In genomic region chr8:94976651-94977417, GRCm38 (mm10) we compare ENCODE assay signal across 8 mouse cellular contexts. TPM values are rescaled to one million over a fixed set of nuclear protein-coding genes. Genes with fewer than 3 reads are reported as not detected.
DNase-seq lines count a peak whose midpoint lies in the region; ATAC-seq and TF ChIP-seq lines count a peak whose summit lies in the region.

No protein-coding gene starts in this region.

- H3K27ac ChIP-seq in heart, embryonic 16.5 days (ENCODE audit: low read length): peak overlapping the region; percentile 59; the same call in 1 of the 2 replicates
- no peak overlapping the region for H3K27ac ChIP-seq in heart, adult 2 months
- no peak overlapping the region for H3K27ac ChIP-seq in forebrain, embryonic 16.5 days (ENCODE audit: low read length)
- H3K27ac ChIP-seq in limb, embryonic 10.5 days: peak overlapping the region; percentile 42
- H3K27ac ChIP-seq in midbrain, embryonic 12.5 days (replicated peaks): no peak overlapping the region

- no peaks in the 10 kb centered on the region for H3K79me2 ChIP-seq in heart, adult 2 months (replicated peaks; ENCODE audit: control insufficient read depth, insufficient read depth, low read length)

- no peak for DNase-seq in heart, adult 2 months
- no peak for DNase-seq in limb, embryonic 10.5 days (ENCODE audit: low spot score)
- no peak for DNase-seq in cerebellum, adult 18-20 months
- no peak for DNase-seq in spleen, postnatal 4 days (ENCODE audit: low spot score in 2 of 2)
- DNase-seq in left cerebral cortex, adult 9 months (ENCODE audit: low spot score in 2 of 2): no peak

- H3K36me3 ChIP-seq in heart, embryonic 16.5 days (ENCODE audit: control insufficient read depth, insufficient read depth): no peaks in the 10 kb centered on the region
- no peaks in the 10 kb centered on the region for H3K36me3 ChIP-seq in heart, adult 2 months (ENCODE audit: control insufficient read depth, insufficient read depth, low read length)
- H3K36me3 ChIP-seq in forebrain, embryonic 16.5 days (ENCODE audit: control insufficient read depth, insufficient read depth): no peaks in the 10 kb centered on the region
- H3K36me3 ChIP-seq in limb, embryonic 10.5 days: no peaks in the 10 kb centered on the region
- no peaks in the 10 kb centered on the region for H3K36me3 ChIP-seq in midbrain, embryonic 12.5 days

- H3K4me3 ChIP-seq in heart, embryonic 16.5 days (ENCODE audit: low read length): peak overlapping the region; percentile 43
- H3K4me3 ChIP-seq in heart, adult 2 months: no peak overlapping the region
- peak overlapping the region; percentile 13; the same call in 1 of the 2 replicates for H3K4me3 ChIP-seq in forebrain, embryonic 16.5 days (replicated peaks; ENCODE audit: low read length)
- H3K4me3 ChIP-seq in limb, embryonic 10.5 days: peak overlapping the region; percentile 42
- H3K4me3 ChIP-seq in midbrain, embryonic 12.5 days: no peak overlapping the region

- peak; percentile 28; the same call in 1 of the 2 replicates for ATAC-seq in heart, embryonic 16.5 days (replicated peaks; ENCODE audit: extremely low read depth, insufficient read depth, low FRiP score)
- no peak for ATAC-seq in forebrain, embryonic 16.5 days
- ATAC-seq in midbrain, embryonic 12.5 days (ENCODE audit: low FRiP score, low read depth): no peak

- intact Hi-C loops in heart, adult 2 months (cut with DNase I): no loop called here

- peaks cover 15% of the 10 kb centered on the region for H3K4me1 ChIP-seq in heart, embryonic 16.5 days (ENCODE audit: control insufficient read depth, insufficient read depth, low read length)
- peaks cover 2% of the 10 kb centered on the region; the same call in 1 of the 2 replicates for H3K4me1 ChIP-seq in heart, adult 2 months (ENCODE audit: control insufficient read depth, insufficient read depth, low read length)
- H3K4me1 ChIP-seq in forebrain, embryonic 16.5 days (replicated peaks; ENCODE audit: control insufficient read depth, insufficient read depth, low read length): peaks cover 32% of the 10 kb centered on the region
- peaks cover 22% of the 10 kb centered on the region for H3K4me1 ChIP-seq in limb, embryonic 10.5 days
- H3K4me1 ChIP-seq in midbrain, embryonic 12.5 days: peaks cover 31% of the 10 kb centered on the region

- no peak for TF ChIP-seq CTCF in heart, adult 2 months (IDR thresholded peaks at IDR 0.05)

- peak overlapping the region; percentile 63 for H3K9ac ChIP-seq in heart, embryonic 16.5 days (ENCODE audit: low read length)
- no peak overlapping the region for H3K9ac ChIP-seq in heart, adult 2 months (ENCODE audit: low read depth, low read length)
- no peak overlapping the region; the same call in 1 of the 2 replicates for H3K9ac ChIP-seq in forebrain, embryonic 16.5 days (replicated peaks; ENCODE audit: low read depth, low read length)
- no peak overlapping the region for H3K9ac ChIP-seq in midbrain, embryonic 12.5 days (replicated peaks)

- TF ChIP-seq POLR2A in heart, adult 2 months (IDR thresholded peaks at IDR 0.05; ENCODE audit: insufficient read depth, low read depth, low read length): no peak

- peak overlapping the region; percentile 58 for H3K4me2 ChIP-seq in heart, embryonic 16.5 days (ENCODE audit: low read depth, low read length)
- H3K4me2 ChIP-seq in forebrain, embryonic 16.5 days (ENCODE audit: low read length): no peak overlapping the region; the same call in none of the 2 replicates
- H3K4me2 ChIP-seq in midbrain, embryonic 12.5 days (replicated peaks): peak overlapping the region; percentile 24

- peaks cover 6% of the 10 kb centered on the region for H3K27me3 ChIP-seq in heart, embryonic 16.5 days (ENCODE audit: control insufficient read depth, insufficient read depth, low read length)
- no peaks in the 10 kb centered on the region for H3K27me3 ChIP-seq in heart, adult 2 months (ENCODE audit: control insufficient read depth, insufficient read depth, low read length)
- no peaks in the 10 kb centered on the region for H3K27me3 ChIP-seq in forebrain, embryonic 16.5 days (replicated peaks; ENCODE audit: control insufficient read depth, insufficient read depth, low read length)
- H3K27me3 ChIP-seq in limb, embryonic 10.5 days (ENCODE audit: low read depth, poor library complexity, severe bottlenecking): peaks cover 66% of the 10 kb centered on the region
- peaks cover 21% of the 10 kb centered on the region for H3K27me3 ChIP-seq in midbrain, embryonic 12.5 days

- 16% methylated on average over 17 of the region's 17 CpGs for WGBS in heart, embryonic 16.5 days
- WGBS in heart, adult 2 months: 36% methylated on average over 17 of the region's 17 CpGs
- 23% methylated on average over 17 of the region's 17 CpGs for WGBS in forebrain, embryonic 16.5 days
- WGBS in limb, embryonic 10.5 days: 12% methylated on average over 17 of the region's 17 CpGs
- WGBS in midbrain, embryonic 12.5 days: 25% methylated on average over 17 of the region's 17 CpGs

- no peaks in the 10 kb centered on the region for H3K9me3 ChIP-seq in heart, embryonic 16.5 days (replicated peaks; ENCODE audit: control insufficient read depth, low read length)
- H3K9me3 ChIP-seq in forebrain, embryonic 16.5 days (ENCODE audit: control insufficient read depth, low read length): no peaks in the 10 kb centered on the region
- no peaks in the 10 kb centered on the region for H3K9me3 ChIP-seq in limb, embryonic 10.5 days (replicated peaks)
- no peaks in the 10 kb centered on the region for H3K9me3 ChIP-seq in midbrain, embryonic 12.5 days

- no peak for TF ChIP-seq EP300 in heart, adult 2 months (IDR thresholded peaks at IDR 0.05; ENCODE audit: insufficient read depth, low read depth, low read length)

RNA-seq across cellular contexts. Expression of gene Adgrg1, which starts 2.3 kb away (rescaled TPM):
- 12.0 and 18.0 TPM in 2 replicates for polyA plus RNA-seq in heart, embryonic 16.5 days (2015; fragmentation: Nextera tagmentation; extraction: Ambion mirVana)
- total RNA-seq in heart, adult 2 months (2021): 10 to 100 TPM; 52.1 to 67.8 TPM
- polyA plus RNA-seq in heart, adult 2 months (2012; rRNA removed): 96.1 and 107 TPM in 2 replicates
- polyA plus RNA-seq in forebrain, embryonic 16.5 days (2015; fragmentation: Nextera tagmentation; extraction: Ambion mirVana): 132 and 152 TPM in 2 replicates
- polyA plus RNA-seq in limb, embryonic 10.5 days (2016; fragmentation: Nextera tagmentation; extraction: Ambion mirVana): 7.0 and 11.6 TPM in 2 replicates
- 193 and 210 TPM in 2 replicates for polyA plus RNA-seq in midbrain, embryonic 12.5 days (2016; fragmentation: Nextera tagmentation; extraction: Ambion mirVana)

RNA-seq across cellular contexts. Expression of gene Adgrg3, which starts 40.7 kb away (rescaled TPM):
- 4.9 and 5.2 TPM in 2 replicates for polyA plus RNA-seq in heart, embryonic 16.5 days (2015; fragmentation: Nextera tagmentation; extraction: Ambion mirVana)
- 1 to 10 TPM; 1.3 to 2.5 TPM for total RNA-seq in heart, adult 2 months (2021)
- polyA plus RNA-seq in heart, adult 2 months (2012; rRNA removed): 4.3 and 4.9 TPM in 2 replicates
- polyA plus RNA-seq in forebrain, embryonic 16.5 days (2015; fragmentation: Nextera tagmentation; extraction: Ambion mirVana): 0.93 and 1.1 TPM in 2 replicates
- 3.4 and 4.2 TPM in 2 replicates for polyA plus RNA-seq in limb, embryonic 10.5 days (2016; fragmentation: Nextera tagmentation; extraction: Ambion mirVana)
- 1.7 and 2.7 TPM in 2 replicates for polyA plus RNA-seq in midbrain, embryonic 12.5 days (2016; fragmentation: Nextera tagmentation; extraction: Ambion mirVana)

RNA-seq across cellular contexts. Expression of gene Adgrg5, which starts 53.3 kb away (rescaled TPM):
- polyA plus RNA-seq in heart, embryonic 16.5 days (2015; fragmentation: Nextera tagmentation; extraction: Ambion mirVana): 0.71 and 1.4 TPM in 2 replicates
- under 1 TPM; 0.08 to 0.27 TPM for total RNA-seq in heart, adult 2 months (2021)
- 0.62 and 0.97 TPM in 2 replicates for polyA plus RNA-seq in heart, adult 2 months (2012; rRNA removed)
- not detected in 2 replicates for polyA plus RNA-seq in forebrain, embryonic 16.5 days (2015; fragmentation: Nextera tagmentation; extraction: Ambion mirVana)
- 0.18 and 0.74 TPM in 2 replicates for polyA plus RNA-seq in limb, embryonic 10.5 days (2016; fragmentation: Nextera tagmentation; extraction: Ambion mirVana)
- polyA plus RNA-seq in midbrain, embryonic 12.5 days (2016; fragmentation: Nextera tagmentation; extraction: Ambion mirVana): 0.09 and 0.10 TPM in 2 replicates

RNA-seq across cellular contexts. Expression of gene Ccdc102a, which starts 58.9 kb away (rescaled TPM):
- polyA plus RNA-seq in heart, embryonic 16.5 days (2015; fragmentation: Nextera tagmentation; extraction: Ambion mirVana): 17.4 and 19.8 TPM in 2 replicates
- 1 to 10 TPM; 5.0 to 5.7 TPM for total RNA-seq in heart, adult 2 months (2021)
- 5.2 and 6.4 TPM in 2 replicates for polyA plus RNA-seq in heart, adult 2 months (2012; rRNA removed)
- 4.6 and 5.7 TPM in 2 replicates for polyA plus RNA-seq in forebrain, embryonic 16.5 days (2015; fragmentation: Nextera tagmentation; extraction: Ambion mirVana)
- 27.0 and 32.3 TPM in 2 replicates for polyA plus RNA-seq in limb, embryonic 10.5 days (2016; fragmentation: Nextera tagmentation; extraction: Ambion mirVana)
- polyA plus RNA-seq in midbrain, embryonic 12.5 days (2016; fragmentation: Nextera tagmentation; extraction: Ambion mirVana): 16.3 and 18.1 TPM in 2 replicates

Comparison
In these comparisons a context has a peak if more than half of its experiments do, and no peak if none do; other contexts are left out.
1. H3K27ac ChIP-seq: peak in heart, embryonic 16.5 days (single experiment) and limb, embryonic 10.5 days (single experiment); none in heart, adult 2 months (single experiment), forebrain, embryonic 16.5 days (single experiment) and midbrain, embryonic 12.5 days (single experiment).
2. H3K4me3 ChIP-seq: peak in heart, embryonic 16.5 days (single experiment), forebrain, embryonic 16.5 days (single experiment) and limb, embryonic 10.5 days (single experiment); none in heart, adult 2 months (single experiment) and midbrain, embryonic 12.5 days (single experiment).